Mouse (Mus musculus): ENCODE results near the gene Snx29. TPM values are rescaled to one million over a fixed set of nuclear protein-coding genes. Genes with fewer than 3 reads are reported as not detected.
A peak's percentile ranks its signal among the peaks of the same experiment; 100 is the strongest.

The Snx29 gene
- total RNA-seq, 2 experiments from 2014 or later = 20.9 to 21.0 TPM

DNA sequence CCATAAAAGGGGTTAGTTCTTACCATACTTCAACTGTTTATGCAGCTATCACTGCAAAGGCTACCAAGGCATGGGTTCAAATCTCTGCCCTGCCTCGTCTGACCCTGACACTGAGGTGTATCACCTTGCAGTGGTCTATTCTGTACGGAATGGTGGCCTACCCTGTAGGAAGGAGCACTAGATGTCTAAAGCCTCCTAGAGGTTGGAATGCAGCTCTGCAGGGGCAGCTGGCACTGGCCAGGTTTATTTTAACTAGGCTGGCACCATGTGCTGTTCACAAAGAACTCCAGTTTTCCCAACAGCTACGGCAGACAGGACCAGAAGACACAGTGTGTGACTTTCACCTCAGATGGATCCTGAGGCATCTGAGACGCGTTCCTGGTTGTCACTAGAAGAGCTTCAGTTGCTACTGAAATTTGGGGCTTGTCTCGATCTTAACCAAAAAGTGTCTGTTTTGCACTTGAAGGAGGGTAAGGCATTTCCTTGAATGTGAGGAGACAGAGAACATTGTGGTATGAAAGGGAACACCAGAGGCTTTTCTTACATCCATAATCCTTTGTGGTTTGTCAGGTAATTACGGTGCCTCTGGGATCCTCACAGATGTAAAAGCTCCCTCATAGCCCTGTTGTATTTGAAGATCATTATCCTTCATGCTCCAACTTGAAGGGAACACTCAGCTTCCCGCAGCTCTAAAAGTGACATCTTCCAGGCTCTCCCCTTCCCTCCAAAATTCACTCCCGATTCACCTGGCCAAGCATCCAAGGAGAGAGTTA, 305.3 kb downstream of the Snx29 start:
- peak in 1 of 2 experiments; percentile 21 for DNase-seq (ENCODE audit: low spot score in 2 of 2)

DNA sequence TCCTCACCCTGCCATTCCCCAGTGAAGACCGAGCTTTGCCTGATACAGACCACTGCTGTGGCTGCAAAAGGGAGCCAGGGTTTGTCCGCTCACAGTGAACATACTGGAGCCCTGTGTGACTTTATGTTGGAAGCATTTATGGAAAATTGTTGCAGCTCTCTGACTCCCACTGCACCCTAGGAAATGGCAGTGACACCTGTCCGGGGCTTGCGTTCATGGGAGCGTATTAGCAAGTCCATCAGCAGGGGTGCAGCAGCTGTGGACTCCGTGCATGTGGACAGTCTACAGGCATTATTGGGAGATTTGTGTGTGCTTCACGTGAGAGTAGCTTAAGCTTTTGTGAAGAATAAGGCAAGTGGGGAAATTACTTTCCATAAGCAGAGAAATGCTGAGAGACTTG, 307.0 kb downstream of the Snx29 start:
- DNase-seq (ENCODE audit: low spot score in 2 of 2) = no peak

DNA sequence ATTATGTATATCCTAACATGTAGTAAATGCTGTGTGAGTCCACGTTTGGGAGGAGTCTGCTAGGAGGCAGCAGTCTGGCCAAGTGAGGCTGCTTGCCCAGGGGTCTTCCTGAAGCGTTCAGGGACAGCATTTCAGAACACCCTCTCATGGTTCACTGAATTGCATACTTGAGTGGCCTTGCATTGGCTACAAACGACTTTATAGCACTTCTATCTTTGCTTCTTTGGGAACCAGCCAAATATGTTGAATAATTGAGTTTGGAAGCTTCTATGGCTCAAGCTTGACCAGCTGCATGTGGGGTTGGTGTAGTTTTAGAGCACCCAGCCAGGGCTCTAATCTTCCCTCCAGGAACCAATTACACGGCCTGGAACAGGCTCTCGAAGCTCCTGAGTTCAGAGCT, 307.8 kb downstream of the Snx29 start:
- DNase-seq (ENCODE audit: low spot score in 2 of 2) = no peak

DNA sequence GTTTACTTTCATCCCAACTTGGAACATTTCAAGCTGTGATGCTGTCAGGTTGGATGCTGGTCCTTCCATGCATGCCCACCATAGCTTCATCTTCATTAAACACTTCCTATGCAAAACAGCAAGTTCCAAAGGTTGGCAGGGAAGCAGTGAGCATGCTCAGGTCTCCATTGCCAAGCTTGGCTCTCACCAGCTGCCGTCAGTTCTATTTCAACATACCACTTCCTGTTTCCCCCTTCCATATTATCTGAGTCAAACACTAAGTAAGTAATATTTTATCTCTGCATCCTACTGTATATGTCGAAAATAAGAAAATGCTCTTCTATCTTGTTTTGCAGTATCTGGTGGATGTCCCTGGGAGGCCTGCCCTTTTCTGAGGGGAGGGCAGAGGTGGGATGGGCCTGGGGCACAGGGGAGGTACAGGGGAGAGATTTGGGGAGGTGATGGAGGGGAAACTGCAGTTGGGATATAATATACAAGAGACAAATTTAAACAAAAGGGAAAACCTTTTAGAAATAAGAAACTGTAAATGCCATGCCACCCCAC, 309.6 kb downstream of the Snx29 start:
- DNase-seq (ENCODE audit: low spot score in 2 of 2) = no peak

DNA sequence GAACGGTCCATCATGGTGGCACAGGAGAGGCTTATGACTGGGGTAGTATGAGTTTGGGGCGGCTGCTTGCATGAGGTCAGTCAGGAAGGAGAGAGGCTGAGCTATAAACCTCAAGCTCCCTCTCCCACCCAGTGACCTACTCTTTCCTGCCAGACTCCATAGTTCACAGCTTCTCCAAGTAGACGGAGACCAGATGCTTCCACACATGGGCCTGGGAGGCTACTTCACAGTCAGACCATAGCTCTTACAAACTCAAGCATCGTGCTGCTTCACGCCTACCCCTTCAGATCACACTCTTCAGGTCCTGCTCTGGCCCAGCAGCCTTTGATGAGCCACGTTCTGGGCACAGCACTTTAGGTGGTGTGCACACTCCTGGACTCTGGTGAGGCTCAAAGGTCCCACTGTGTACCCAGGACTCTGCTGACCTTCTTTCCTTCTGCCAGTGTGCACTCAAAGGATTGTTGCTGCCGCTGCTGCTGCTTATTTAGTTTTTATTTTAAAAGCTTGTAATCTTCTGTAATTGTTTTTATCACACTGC, 313.6 kb downstream of the Snx29 start:
- DNase-seq (ENCODE audit: low spot score in 2 of 2) = no peak

DNA sequence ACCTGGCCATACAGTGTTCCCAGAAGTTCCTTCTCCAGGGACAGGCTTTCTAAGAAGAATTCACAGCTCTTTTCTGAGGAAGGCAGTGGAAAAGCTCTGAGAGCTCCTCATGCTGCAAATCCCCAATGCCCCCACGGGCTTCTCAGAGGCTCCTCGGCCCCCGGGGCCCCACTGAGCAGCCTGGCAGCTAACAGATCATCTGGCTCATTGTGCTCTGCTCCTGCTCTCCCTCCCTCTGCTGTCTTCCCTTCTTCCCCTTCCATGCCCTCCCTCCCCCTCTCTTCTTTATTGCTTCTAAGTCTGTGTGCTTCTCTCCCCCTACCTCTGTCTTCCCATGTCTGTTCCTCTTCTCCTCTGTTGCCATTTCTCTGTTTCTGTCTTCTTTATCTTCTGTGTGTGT, 314.2 kb downstream of the Snx29 start:
- DNase-seq (ENCODE audit: low spot score in 2 of 2) = peak in 1 of 2 experiments; percentile 43

DNA sequence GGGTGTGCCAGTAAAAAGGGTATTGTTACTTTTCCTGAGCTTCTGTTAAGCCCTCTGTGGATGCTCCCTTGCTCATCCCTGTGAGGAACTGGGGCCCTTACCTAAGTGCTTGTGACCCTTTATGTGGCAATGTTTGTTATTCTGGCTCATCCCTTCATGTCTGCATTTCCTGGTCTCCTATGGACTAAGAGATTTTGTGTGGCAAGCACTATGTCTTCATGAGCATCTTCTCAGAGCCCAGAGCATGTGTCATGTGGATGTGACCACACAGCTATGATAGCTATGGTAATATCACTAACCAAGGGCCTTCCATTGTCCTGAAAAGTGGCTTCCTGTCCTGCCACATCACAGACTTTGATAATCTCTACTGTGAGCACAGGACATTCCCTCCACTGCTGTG, 315.1 kb downstream of the Snx29 start:
- DNase-seq (ENCODE audit: low spot score in 2 of 2) = no peak

DNA sequence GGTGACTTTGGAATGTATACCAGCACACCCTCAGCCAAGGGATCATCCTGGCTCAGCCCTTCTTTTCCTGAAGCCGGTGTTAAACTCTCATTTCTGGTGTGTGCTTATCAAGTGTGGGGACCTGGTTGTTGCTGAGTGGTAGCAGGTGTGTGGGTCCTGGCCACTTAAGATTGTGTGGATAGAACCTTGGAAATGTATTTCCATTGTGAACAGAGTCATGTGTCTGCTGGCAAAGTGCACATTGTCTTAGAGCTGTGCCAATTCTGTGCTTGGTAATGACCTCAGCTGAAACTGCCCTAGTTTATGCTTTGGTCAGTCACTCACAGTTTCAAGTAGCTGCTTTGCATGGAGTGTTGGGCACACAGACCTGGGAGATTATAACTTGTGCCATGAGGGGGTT, 316.0 kb downstream of the Snx29 start:
- no peak for DNase-seq (ENCODE audit: low spot score in 2 of 2)

DNA sequence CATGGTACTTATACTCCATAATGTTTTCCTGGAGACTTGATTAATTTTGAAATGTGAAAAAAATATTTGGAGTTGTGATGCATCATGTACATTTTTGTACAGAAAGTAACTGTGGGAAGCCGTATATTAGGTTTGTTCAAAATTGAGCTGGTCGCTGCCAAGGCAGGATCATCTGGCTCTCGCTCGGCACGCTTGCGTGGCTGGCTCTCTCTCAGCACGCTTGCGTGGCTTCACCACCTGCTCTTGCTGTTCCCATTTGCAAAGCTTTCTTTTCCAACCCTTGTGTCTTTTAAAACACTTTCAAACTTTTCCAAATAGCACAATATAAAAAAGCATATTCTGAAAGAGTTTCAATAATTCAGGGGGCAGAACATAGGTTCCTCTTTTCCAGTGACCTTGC, 317.2 kb downstream of the Snx29 start:
- DNase-seq (ENCODE audit: low spot score in 2 of 2) = no peak

DNA sequence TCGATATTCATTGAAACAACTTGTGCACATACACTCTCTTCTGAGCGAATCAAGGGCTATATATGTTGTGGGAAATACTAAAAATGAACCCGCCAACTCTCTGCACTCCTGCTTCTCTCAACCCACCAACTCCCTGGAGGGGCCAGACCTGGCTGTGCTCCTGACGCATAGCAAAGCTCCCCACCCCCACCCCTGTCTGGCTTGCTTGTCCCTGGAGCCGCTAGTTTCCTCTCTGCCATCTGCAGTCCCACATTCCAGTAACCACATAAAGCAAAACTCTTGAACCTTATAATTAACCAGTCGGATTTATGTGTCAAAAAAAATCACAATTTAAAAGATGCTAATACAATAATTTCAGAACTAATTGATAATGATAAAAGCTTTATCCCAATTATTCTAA, 320.9 kb downstream of the Snx29 start:
- no peak for DNase-seq (ENCODE audit: low spot score in 2 of 2)

DNA sequence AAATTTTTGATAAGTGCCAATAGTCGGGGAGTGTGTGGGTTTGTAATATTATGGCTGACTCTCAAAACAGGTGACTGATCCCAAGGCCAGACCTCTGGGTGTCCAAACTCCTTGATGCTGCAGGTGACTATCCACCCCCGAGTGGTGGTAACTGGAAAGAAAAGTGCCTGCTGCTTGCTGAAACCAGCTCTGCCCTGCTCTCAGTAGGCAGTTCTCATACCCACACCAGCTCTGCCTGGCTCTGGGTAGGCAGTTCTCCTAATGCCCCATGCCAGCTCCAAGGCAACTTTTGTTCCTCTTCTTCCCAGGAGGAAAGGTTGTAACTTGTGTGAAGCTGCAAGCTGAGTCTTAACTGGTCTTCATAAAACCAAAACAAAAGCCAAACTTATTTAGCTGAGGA, 321.7 kb downstream of the Snx29 start:
- no peak for DNase-seq (ENCODE audit: low spot score in 2 of 2)

DNA sequence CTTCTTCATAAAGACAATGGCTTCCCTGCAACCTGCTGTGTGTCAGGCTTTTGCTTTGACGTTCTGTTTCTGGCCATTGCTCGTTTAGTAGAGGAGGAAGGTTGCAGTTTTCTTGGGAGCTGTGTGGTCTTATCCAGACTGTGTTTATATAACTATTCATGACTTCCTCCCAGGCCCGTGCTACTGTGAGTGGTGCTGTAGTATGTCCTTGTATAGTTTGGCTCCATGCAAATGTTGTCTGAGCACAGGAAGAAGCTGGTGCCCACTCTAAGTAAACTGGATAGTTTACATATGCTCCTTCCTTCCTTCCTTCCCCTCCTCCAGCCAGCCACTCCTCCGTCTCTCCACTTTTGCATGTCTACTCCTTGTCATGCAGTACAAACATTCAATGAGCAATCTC, 323.0 kb downstream of the Snx29 start:
- no peak for DNase-seq (ENCODE audit: low spot score in 2 of 2)

DNA sequence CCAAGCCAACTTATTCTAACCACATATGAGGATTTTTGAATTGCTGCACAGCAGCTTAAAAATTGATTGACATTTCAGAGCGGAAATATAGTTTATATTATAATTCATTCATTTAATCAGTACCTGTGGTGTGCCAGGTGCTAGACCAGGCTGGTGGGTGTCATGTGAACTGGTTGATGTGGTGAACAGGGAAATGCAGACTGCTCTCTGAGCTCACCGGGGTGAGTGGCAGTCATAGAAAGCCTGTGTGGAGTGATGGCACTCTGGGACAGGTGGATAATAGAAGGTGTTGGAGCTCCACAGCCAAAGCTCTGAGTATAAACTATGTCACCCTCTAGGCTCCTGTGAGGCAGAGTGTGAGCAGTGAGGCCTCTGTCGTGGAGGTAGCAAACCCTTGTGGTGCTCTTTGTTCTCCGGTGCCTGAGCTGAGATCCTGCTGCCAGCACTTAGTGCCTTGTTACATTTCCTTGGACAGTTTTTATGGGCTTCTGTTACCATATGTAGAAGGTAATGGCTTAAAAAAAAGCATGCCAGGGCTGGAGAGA, 324.1 kb downstream of the Snx29 start:
- DNase-seq (ENCODE audit: low spot score in 2 of 2) = no peak

DNA sequence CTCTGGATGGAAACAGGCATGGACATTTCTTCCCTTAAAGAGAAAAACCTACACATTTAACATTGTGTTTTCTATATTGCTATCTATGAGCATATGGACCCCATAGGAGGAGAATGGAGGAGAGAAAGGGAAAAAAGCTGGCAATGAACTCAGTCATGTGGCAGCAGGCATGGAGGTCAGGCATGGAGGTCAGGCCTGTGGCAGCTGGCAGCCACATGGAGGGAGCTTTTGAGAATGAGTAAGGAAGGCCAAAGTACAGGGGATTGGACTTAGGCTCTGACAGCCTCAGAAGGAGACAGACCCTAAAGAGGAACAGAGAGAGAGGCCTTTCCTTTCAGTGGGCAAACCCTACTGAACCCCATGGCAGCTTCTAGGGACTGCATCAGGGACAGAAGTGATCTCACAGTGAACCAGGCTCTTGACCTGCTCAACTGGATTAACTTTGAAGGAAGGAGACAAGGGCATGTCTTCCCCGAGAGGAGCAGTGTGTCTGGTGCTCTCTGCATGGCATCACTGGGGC, 325.5 kb downstream of the Snx29 start:
- DNase-seq (ENCODE audit: low spot score in 2 of 2) = no peak

DNA sequence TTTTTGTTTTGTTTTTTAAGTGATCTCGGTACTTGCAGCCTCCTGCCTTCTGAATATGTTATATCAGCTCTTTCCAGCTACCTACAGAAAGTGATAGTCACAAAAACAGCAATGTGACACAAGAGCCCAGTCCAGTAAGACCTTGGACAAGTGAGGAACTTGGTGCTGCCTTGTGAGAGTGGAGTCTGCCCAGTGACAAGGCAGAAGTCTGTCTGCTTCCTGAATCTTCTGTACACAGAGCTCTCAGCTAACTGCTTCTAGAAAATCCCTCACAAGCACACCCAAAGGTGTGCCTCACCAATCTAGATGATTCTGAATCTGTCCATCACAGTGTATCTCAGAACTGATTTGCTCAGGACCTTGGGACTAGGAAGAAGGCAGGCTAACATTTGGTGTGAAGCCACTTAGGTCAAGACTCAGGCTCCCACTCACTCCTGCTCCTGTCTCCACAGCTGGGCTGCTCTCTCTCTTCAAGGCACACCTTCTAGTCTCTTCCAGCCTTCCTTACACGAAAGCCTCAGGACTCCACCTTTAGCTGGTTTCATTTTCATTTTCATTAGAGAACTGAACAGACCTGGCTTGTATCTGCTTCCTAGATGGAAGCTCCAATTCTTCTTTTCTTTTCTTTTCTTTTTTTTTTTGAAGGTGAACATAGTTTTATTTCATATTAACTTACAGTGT, 330.1 kb downstream of the Snx29 start:
- no peak for DNase-seq (ENCODE audit: low spot score in 2 of 2)

DNA sequence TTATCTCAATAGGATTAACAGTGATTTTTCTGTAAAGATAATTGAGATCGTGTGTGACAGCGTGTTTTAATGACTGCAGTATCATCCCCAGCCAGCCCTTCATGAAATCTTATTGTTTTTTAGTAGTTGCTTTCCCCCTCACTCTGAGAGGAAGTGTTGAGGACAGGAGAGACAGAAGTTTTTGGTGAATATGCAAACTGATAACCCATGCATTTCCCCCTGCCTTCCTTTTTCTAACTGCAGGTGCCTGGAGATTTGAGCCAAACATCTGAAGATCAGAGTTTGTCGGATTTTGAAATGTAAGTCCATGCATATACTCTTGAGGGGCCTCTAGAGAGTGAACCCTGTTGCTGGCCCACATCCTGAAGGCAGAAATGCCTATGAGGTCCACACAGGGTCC, 333.2 kb downstream of the Snx29 start:
- DNase-seq (ENCODE audit: low spot score in 2 of 2) = no peak

DNA sequence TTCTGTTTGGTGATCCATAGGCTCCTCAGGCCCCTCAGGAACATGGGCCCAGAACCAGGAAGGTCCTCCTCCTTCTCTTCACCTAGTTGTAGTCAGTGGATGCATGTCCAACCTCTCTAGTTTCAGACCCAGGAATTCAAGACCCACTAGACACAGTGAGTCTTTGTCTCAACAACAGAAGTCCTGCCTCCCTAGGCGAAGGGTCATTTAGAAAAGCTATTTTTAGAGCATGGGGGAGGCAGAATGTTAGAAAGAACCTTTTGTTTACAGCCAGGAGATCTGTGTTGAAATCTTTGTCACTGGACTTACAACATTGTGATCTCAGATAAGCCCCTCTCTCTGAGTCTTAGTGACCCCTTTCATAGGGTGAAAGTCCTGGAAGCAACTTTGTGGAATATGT, 334.4 kb downstream of the Snx29 start:
- no peak for DNase-seq (ENCODE audit: low spot score in 2 of 2)

DNA sequence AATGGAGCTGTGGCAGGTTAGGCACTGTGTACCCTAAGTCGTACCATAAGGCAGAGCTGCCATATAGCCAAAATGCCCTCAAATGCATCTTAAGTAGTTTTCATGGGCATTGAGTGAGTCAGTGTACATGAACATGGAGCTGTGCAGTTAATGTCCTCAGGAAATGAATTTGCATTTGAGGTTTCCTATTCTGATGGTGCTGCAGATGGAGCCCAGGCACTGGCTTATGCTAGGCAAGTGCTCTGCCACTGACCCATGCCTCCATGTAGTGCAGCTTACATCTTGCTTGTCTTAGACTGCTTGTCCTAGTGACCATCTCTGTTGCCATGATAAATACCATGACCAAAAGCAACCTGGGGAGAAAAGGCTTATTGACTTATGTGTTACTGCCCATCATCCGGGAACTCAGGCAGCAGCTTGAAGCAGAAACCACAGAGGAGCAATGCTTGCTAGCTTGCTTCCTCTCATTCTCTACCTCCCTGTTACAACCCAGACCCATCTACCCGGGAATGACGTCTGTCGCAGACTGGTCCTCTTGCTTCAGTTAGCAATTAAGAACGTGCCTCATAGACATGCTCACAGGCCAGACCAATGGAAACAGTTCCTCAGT, 336.5 kb downstream of the Snx29 start:
- no peak for DNase-seq (ENCODE audit: low spot score in 2 of 2)

DNA sequence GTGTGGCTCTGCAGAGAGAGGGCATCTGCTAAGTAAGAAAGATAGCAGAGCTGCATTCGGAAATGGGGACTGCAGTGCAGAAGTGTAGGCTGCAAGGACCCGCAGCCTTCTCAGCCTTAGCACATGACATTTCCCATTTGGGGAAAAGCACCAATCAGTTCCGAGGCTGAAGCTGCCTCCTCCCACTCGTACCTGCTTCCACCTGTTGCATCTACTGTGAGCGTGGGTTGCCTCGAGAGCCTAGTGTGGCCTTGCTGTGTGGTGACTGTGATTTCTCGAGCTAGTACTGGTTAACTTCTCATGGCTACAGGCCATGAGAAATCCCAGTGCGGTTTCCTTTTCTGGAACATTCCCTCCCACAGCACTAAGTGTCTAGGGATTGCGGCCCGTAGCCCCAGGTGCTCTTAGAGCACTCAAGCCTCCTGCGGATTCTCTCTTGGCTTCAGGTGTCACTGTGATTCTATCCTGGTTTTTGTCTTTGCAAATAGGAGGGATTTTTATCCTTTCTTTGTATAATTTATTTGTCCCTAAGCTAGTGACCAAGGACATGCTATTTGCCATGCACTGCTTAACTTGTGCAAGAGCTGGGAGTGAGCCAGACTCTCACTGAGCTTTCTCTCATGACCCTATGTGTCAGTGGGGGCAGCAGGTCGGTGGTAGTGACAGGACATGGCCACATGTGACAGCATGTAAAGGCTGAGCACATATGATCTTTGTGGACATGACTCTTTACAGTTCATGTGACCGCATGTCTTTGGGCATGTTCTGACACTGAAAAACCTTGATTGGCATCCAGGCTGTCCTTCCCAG, 342.4 kb downstream of the Snx29 start:
- no peak for DNase-seq (ENCODE audit: low spot score in 2 of 2)

DNA sequence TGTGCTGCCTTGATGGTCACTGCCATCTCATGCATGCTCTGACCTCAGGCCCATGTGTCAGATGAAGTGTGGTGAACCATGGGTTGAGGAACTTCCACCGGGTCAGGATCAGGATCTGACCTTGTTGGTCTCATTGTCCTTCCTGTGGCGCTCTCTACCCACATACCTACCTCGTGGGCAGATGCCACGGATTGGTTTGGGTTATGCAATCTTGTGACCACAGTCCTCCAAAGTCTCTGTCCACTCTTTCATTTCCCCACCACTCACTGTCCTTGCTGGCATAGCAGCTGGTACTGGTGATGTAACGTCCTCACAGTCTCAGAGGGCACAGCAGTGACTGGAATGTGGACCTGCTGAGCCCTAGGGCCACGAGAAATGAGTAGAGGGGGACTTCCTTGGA, 343.2 kb downstream of the Snx29 start:
- no peak for DNase-seq (ENCODE audit: low spot score in 2 of 2)

DNA sequence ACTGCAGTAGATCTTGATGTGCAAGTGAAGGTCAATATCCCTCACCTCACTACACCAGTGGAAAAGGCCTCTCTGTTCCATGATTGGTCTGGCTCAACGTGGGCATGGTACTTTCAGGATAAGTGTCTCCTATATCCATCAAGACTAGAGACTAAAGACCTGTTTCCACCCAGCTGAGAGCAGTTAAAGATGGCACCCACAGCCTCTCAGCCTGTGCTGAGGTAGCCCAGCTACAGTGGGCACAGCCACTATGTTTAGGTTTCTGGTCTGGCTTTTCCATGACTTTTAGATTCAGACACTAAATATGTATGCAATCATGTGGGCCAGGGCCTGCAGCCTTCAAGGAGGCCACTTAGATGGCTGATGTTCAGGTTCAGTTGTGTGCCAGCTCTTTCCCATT, 345.7 kb downstream of the Snx29 start:
- DNase-seq (ENCODE audit: low spot score in 2 of 2) = no peak
